In the genomic region with DNA sequence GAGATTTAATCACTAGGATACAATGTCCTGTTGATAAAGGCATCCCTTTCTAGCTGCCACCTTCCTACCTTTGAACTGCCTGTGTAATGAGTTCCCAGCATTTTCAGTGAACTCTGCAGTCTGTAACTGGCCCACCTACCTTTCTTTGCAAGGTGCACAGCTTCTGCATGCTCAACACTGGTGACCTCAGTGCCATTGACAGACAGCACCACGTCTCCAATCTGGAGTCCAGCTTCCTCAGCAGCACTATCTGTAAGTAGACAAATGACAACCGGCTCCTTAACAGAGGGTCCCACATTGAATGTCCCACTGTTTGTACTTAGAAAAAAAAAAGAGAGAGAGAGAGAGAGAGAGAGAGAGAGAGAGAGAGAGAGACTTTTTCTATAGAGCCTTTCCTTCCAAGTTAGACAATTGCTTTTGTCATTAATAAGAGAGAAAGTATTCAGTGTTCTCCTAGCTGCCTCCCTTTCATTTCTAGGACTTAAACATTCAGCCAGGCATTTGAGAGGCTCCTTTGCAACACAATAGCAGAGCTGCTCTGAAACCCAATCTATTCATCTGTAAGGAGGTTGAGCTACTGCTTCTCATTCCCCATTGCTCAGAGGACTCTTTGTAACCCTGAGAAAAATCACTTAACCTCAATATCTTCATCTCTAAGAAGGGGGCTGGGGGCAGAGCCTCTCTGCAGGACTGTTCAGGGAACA, we compare ENCODE assay signal across 15 mouse cellular contexts. TPM values are rescaled to one million over a fixed set of nuclear protein-coding genes. Genes with fewer than 3 reads are reported as not detected.
DNase-seq lines count a peak whose midpoint lies in the region; ATAC-seq lines count a peak whose summit lies in the region.
"Had no signal": no experiment of that assay in that cellular context is flagged by ENCODE, and none has a peak within 500 bp of the region (broad histone marks: within the 10 kb centered on the region; RNA-seq: fewer than 3 reads in every experiment).

No protein-coding gene starts in this region.

- H3K9me3 ChIP-seq in neural tube, embryonic 11.5 days (ENCODE audit: control insufficient read depth, low read length): no peaks in the 10 kb centered on the region
- no peaks in the 10 kb centered on the region for H3K9me3 ChIP-seq in neural tube, embryonic 15.5 days (replicated peaks)
- no peaks in the 10 kb centered on the region for H3K9me3 ChIP-seq in embryonic facial prominence, embryonic 11.5 days (replicated peaks; ENCODE audit: control insufficient read depth, low read length)
- H3K9me3 ChIP-seq in hindbrain, embryonic 13.5 days: no peaks in the 10 kb centered on the region
- H3K9me3 ChIP-seq in neural tube, embryonic 13.5 days: no peaks in the 10 kb centered on the region
- H3K9me3 ChIP-seq: kidney, embryonic 15.5 days; limb, embryonic 13.5 days had no signal

- no peak overlapping the region for H3K4me2 ChIP-seq in neural tube, embryonic 11.5 days (ENCODE audit: low read depth)
- H3K4me2 ChIP-seq in neural tube, embryonic 15.5 days: no peak overlapping the region
- no peak overlapping the region for H3K4me2 ChIP-seq in embryonic facial prominence, embryonic 11.5 days (ENCODE audit: low read depth, low read length)
- H3K4me2 ChIP-seq in hindbrain, embryonic 13.5 days: no peak overlapping the region; the same call in 1 of the 2 replicates
- peak overlapping the region; percentile 18; the same call in 1 of the 2 replicates for H3K4me2 ChIP-seq in neural tube, embryonic 13.5 days
- H3K4me2 ChIP-seq: kidney, embryonic 15.5 days; limb, embryonic 13.5 days had no signal

- no peaks in the 10 kb centered on the region for H3K4me1 ChIP-seq in neural tube, embryonic 11.5 days (ENCODE audit: control insufficient read depth, insufficient read depth, low read length)
- no peaks in the 10 kb centered on the region for H3K4me1 ChIP-seq in neural tube, embryonic 15.5 days
- no peaks in the 10 kb centered on the region for H3K4me1 ChIP-seq in embryonic facial prominence, embryonic 11.5 days (ENCODE audit: control insufficient read depth, insufficient read depth, low read length)
- peaks cover 7% of the 10 kb centered on the region for H3K4me1 ChIP-seq in hindbrain, embryonic 13.5 days (replicated peaks)
- H3K4me1 ChIP-seq in neural tube, embryonic 13.5 days (replicated peaks): peaks cover 10% of the 10 kb centered on the region; the same call in 1 of the 2 replicates
- H3K4me1 ChIP-seq: limb, embryonic 13.5 days had no signal

- H3K4me3 ChIP-seq in neural tube, embryonic 11.5 days (ENCODE audit: low read depth, low read length): no peak overlapping the region
- no peak overlapping the region for H3K4me3 ChIP-seq in neural tube, embryonic 15.5 days (replicated peaks)
- no peak overlapping the region for H3K4me3 ChIP-seq in embryonic facial prominence, embryonic 11.5 days (ENCODE audit: low read depth, low read length)
- H3K4me3 ChIP-seq in hindbrain, embryonic 13.5 days: no peak overlapping the region
- no peak overlapping the region for H3K4me3 ChIP-seq in neural tube, embryonic 13.5 days
- H3K4me3 ChIP-seq: kidney, embryonic 15.5 days; limb, embryonic 13.5 days had no signal

- H3K27me3 ChIP-seq in neural tube, embryonic 11.5 days (ENCODE audit: control insufficient read depth, insufficient read depth, low read length): no peaks in the 10 kb centered on the region
- H3K27me3 ChIP-seq in neural tube, embryonic 15.5 days (replicated peaks): no peaks in the 10 kb centered on the region
- H3K27me3 ChIP-seq in embryonic facial prominence, embryonic 11.5 days (ENCODE audit: control insufficient read depth, insufficient read depth, low read length): no peaks in the 10 kb centered on the region
- H3K27me3 ChIP-seq in hindbrain, embryonic 13.5 days: no peaks in the 10 kb centered on the region
- H3K27me3 ChIP-seq in neural tube, embryonic 13.5 days: no peaks in the 10 kb centered on the region
- H3K27me3 ChIP-seq: kidney, embryonic 15.5 days; limb, embryonic 13.5 days had no signal

- peak; percentile 79 for ATAC-seq in neural tube, embryonic 11.5 days (ENCODE audit: insufficient read depth, low FRiP score, low TSS enrichment)
- no peak for ATAC-seq in neural tube, embryonic 15.5 days (ENCODE audit: low FRiP score)
- peak; percentile 86 for ATAC-seq in embryonic facial prominence, embryonic 11.5 days (replicated peaks; ENCODE audit: insufficient number of reproducible peaks, low FRiP score, low TSS enrichment, low read depth)
- peak; percentile 59; the same call in 1 of the 2 replicates for ATAC-seq in hindbrain, embryonic 13.5 days (ENCODE audit: low FRiP score)
- no peak for ATAC-seq in neural tube, embryonic 13.5 days (ENCODE audit: low read depth)
- no peak for ATAC-seq in cerebellum, adult (ENCODE audit: insufficient number of reproducible peaks, low FRiP score, low TSS enrichment)

- 7% methylated on average over 2 of the region's 2 CpGs for WGBS in neural tube, embryonic 11.5 days
- 13% methylated on average over 2 of the region's 2 CpGs for WGBS in neural tube, embryonic 15.5 days
- 7% methylated on average over 2 of the region's 2 CpGs for WGBS in embryonic facial prominence, embryonic 11.5 days
- WGBS in hindbrain, embryonic 13.5 days: 6% methylated on average over 2 of the region's 2 CpGs
- 3% methylated on average over 2 of the region's 2 CpGs for WGBS in neural tube, embryonic 13.5 days

- no peak overlapping the region for H3K9ac ChIP-seq in neural tube, embryonic 11.5 days (ENCODE audit: low read length)
- no peak overlapping the region for H3K9ac ChIP-seq in neural tube, embryonic 15.5 days (replicated peaks)
- no peak overlapping the region for H3K9ac ChIP-seq in embryonic facial prominence, embryonic 11.5 days (replicated peaks; ENCODE audit: low read length)
- no peak overlapping the region for H3K9ac ChIP-seq in hindbrain, embryonic 13.5 days
- H3K9ac ChIP-seq in neural tube, embryonic 13.5 days: no peak overlapping the region
- H3K9ac ChIP-seq: kidney, embryonic 15.5 days; limb, embryonic 13.5 days had no signal

- peak; percentile 39 for DNase-seq in neural tube, embryonic 11.5 days (ENCODE audit: low spot score)
- DNase-seq in embryonic facial prominence, embryonic 11.5 days (ENCODE audit: low spot score): peak; percentile 56
- no peak for DNase-seq in cerebellum, adult 8-10 months
- DNase-seq in adrenal gland, postnatal 36 days: no peak
- DNase-seq: spleen, adult 18-20 months had no signal

- H3K36me3 ChIP-seq in neural tube, embryonic 11.5 days (ENCODE audit: control insufficient read depth, insufficient read depth, low read length): no peaks in the 10 kb centered on the region
- H3K36me3 ChIP-seq in neural tube, embryonic 15.5 days: no peaks in the 10 kb centered on the region
- H3K36me3 ChIP-seq in embryonic facial prominence, embryonic 11.5 days (replicated peaks; ENCODE audit: control insufficient read depth, insufficient read depth, low read depth, low read length): no peaks in the 10 kb centered on the region
- H3K36me3 ChIP-seq in hindbrain, embryonic 13.5 days: no peaks in the 10 kb centered on the region
- no peaks in the 10 kb centered on the region for H3K36me3 ChIP-seq in neural tube, embryonic 13.5 days
- H3K36me3 ChIP-seq: kidney, embryonic 15.5 days; limb, embryonic 13.5 days had no signal

- no peak overlapping the region for H3K27ac ChIP-seq in neural tube, embryonic 11.5 days (ENCODE audit: low read depth, low read length)
- H3K27ac ChIP-seq in neural tube, embryonic 15.5 days (replicated peaks): no peak overlapping the region
- H3K27ac ChIP-seq in embryonic facial prominence, embryonic 11.5 days (replicated peaks; ENCODE audit: low read depth, low read length): no peak overlapping the region
- H3K27ac ChIP-seq in hindbrain, embryonic 13.5 days: peak overlapping the region; percentile 13; the same call in 1 of the 2 replicates
- no peak overlapping the region; the same call in 1 of the 2 replicates for H3K27ac ChIP-seq in neural tube, embryonic 13.5 days (replicated peaks)
- H3K27ac ChIP-seq: kidney, embryonic 15.5 days; limb, embryonic 13.5 days had no signal

RNA-seq across cellular contexts. Expression of a gene that starts 58.7 kb away (rescaled TPM):
- polyA plus RNA-seq in neural tube, embryonic 11.5 days (2014; fragmentation: Nextera tagmentation; extraction: Ambion mirVana): 8.6 and 10.9 TPM in 2 replicates
- polyA plus RNA-seq in neural tube, embryonic 15.5 days (2015; fragmentation: Nextera tagmentation; extraction: Ambion mirVana): 0.27 and 0.84 TPM in 2 replicates
- polyA plus RNA-seq in embryonic facial prominence, embryonic 11.5 days (2014; fragmentation: Nextera tagmentation; extraction: Ambion mirVana): 1.5 and 2.9 TPM in 2 replicates
- 3.8 and 4.8 TPM in 2 replicates for polyA plus RNA-seq in hindbrain, embryonic 13.5 days (2015; fragmentation: Nextera tagmentation; extraction: Ambion mirVana)
- polyA plus RNA-seq in neural tube, embryonic 13.5 days (2015; fragmentation: Nextera tagmentation; extraction: Ambion mirVana): 0.50 and 1.4 TPM in 2 replicates
- total RNA-seq in adrenal gland, postnatal 36 days (2021): 1 to 10 TPM in 1 of 2 experiments, not detected in 1; 2.2 TPM
- total RNA-seq: heart, adult 8-10 months; hematopoietic stem cell, adult 5-6 weeks had no signal
- polyA plus RNA-seq: C2C12; kidney, embryonic 15.5 days; lung, embryonic 16.5 days had no signal

Comparison
In these comparisons a context has a peak if more than half of its experiments do, and no peak if none do; other contexts are left out.
1. ATAC-seq: peak in neural tube, embryonic 11.5 days (single experiment), embryonic facial prominence, embryonic 11.5 days (single experiment) and hindbrain, embryonic 13.5 days (single experiment); none in neural tube, embryonic 15.5 days (single experiment), neural tube, embryonic 13.5 days (single experiment) and cerebellum, adult (single experiment).
2. DNase-seq: peak in neural tube, embryonic 11.5 days (single experiment) and embryonic facial prominence, embryonic 11.5 days (single experiment); none in cerebellum, adult 8-10 months (single experiment) and adrenal gland, postnatal 36 days (0 of 2).